In the genomic region with DNA sequence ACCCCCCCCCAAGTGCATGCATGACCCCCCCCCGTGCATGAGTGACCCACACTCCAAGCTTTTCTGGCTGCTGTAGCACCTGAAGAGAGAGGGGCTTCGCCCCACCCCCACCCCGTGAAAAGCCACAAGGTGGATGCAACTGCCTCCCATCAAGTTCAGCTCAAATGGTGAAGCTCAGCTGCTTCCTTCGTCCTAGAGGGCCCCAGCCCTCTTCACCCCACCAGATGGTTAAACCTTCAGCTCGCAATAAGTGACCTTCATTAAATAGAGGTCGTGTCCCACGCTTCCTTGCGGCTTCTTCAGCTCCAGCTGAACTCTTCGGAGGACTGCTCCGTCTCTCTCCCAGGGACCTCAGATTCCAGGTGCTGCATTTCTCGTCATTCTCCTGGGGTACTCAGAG, we compare ENCODE assay signal across 8 mouse cellular contexts. TPM values are rescaled to one million over a fixed set of nuclear protein-coding genes. Genes with fewer than 3 reads are reported as not detected.
A peak's percentile ranks its signal among the peaks of the same experiment; 100 is the strongest.
DNase-seq lines count a peak whose midpoint lies in the region; ATAC-seq and TF ChIP-seq lines count a peak whose summit lies in the region.

A gene (plus strand): TSS at position 301 of the 400 bp plus-strand sequence.

- peak within 1 kb of the TSS; percentile 37 for H3K4me3 ChIP-seq in cerebellum, adult 2 months (replicated peaks; ENCODE audit: insufficient read depth, low read depth, low read length)
- peak within 1 kb of the TSS; percentile 79 for H3K4me3 ChIP-seq in megakaryocyte, embryonic 14.5 days (replicated peaks)
- peak within 1 kb of the TSS; percentile 22 for H3K4me3 ChIP-seq in limb, embryonic 11.5 days (ENCODE audit: low read depth, low read length)
- H3K4me3 ChIP-seq in stomach, embryonic 15.5 days (replicated peaks): peak within 1 kb of the TSS; percentile 24

- no peak for ATAC-seq in megakaryocyte, adult 5-6 weeks (ENCODE audit: poor library complexity, severe bottlenecking)
- no peak for ATAC-seq in limb, embryonic 11.5 days (ENCODE audit: insufficient number of reproducible peaks, low FRiP score, low TSS enrichment, low read depth)
- ATAC-seq in stomach, embryonic 15.5 days (ENCODE audit: insufficient read depth, low FRiP score, low read depth): no peak

- no peaks in the 10 kb centered on the region for H3K36me3 ChIP-seq in megakaryocyte, embryonic 14.5 days (replicated peaks; ENCODE audit: low read length)
- H3K36me3 ChIP-seq in limb, embryonic 11.5 days (ENCODE audit: control insufficient read depth, insufficient read depth, low read length): no peaks in the 10 kb centered on the region
- H3K36me3 ChIP-seq in stomach, embryonic 15.5 days: no peaks in the 10 kb centered on the region

- 2% methylated on average over 11 of the region's 11 CpGs for WGBS in cerebellum, adult 2 months
- 8% methylated on average over 11 of the region's 11 CpGs for WGBS in limb, embryonic 11.5 days
- WGBS in stomach, embryonic 15.5 days: 8% methylated on average over 11 of the region's 11 CpGs

- no peak for TF ChIP-seq CTCF in cerebellum, adult 2 months (IDR thresholded peaks at IDR 0.05; ENCODE audit: borderline replicate concordance, insufficient read depth, low read depth, low read length)

- DNase-seq in cerebellum, adult 2 months: no peak
- no peak for DNase-seq in cerebellum, adult 18-20 months
- no peak for DNase-seq in limb, embryonic 11.5 days (ENCODE audit: low spot score)
- DNase-seq in right cerebral cortex, postnatal 25 days: no peak
- no peak for DNase-seq in gastrocnemius, postnatal 25 days

- H3K27me3 ChIP-seq in cerebellum, adult 2 months (ENCODE audit: control insufficient read depth, insufficient read depth, low read length): no peaks in the 10 kb centered on the region; the same call in 1 of the 2 replicates
- H3K27me3 ChIP-seq in megakaryocyte, embryonic 14.5 days (replicated peaks): peaks cover 70% of the 10 kb centered on the region
- peaks cover 60% of the 10 kb centered on the region for H3K27me3 ChIP-seq in limb, embryonic 11.5 days (ENCODE audit: control insufficient read depth, insufficient read depth, low read length)
- peaks cover 57% of the 10 kb centered on the region for H3K27me3 ChIP-seq in stomach, embryonic 15.5 days (replicated peaks)

- H3K9me3 ChIP-seq in megakaryocyte, embryonic 14.5 days: peaks cover 12% of the 10 kb centered on the region
- H3K9me3 ChIP-seq in limb, embryonic 11.5 days (ENCODE audit: control insufficient read depth, low read length): no peaks in the 10 kb centered on the region
- no peaks in the 10 kb centered on the region for H3K9me3 ChIP-seq in stomach, embryonic 15.5 days

- no peak within 1 kb of the TSS for H3K9ac ChIP-seq in limb, embryonic 11.5 days (ENCODE audit: low read length)
- H3K9ac ChIP-seq in stomach, embryonic 15.5 days: no peak within 1 kb of the TSS

- H3K4me2 ChIP-seq in limb, embryonic 11.5 days (ENCODE audit: low read depth, severe bottlenecking): peak within 1 kb of the TSS; percentile 51
- peak within 1 kb of the TSS; percentile 48 for H3K4me2 ChIP-seq in stomach, embryonic 15.5 days

- no peak within 1 kb of the TSS for H3K27ac ChIP-seq in cerebellum, adult 2 months (ENCODE audit: insufficient read depth, low read length)
- H3K27ac ChIP-seq in limb, embryonic 11.5 days (replicated peaks; ENCODE audit: low read depth, low read length): no peak within 1 kb of the TSS
- H3K27ac ChIP-seq in stomach, embryonic 15.5 days: no peak within 1 kb of the TSS

- no peaks in the 10 kb centered on the region for H3K4me1 ChIP-seq in cerebellum, adult 2 months (ENCODE audit: control insufficient read depth, insufficient read depth, low read length)
- H3K4me1 ChIP-seq in megakaryocyte, embryonic 14.5 days: peaks cover 18% of the 10 kb centered on the region
- H3K4me1 ChIP-seq in limb, embryonic 11.5 days (ENCODE audit: control insufficient read depth, insufficient read depth, low read length): peaks cover 7% of the 10 kb centered on the region; the same call in 1 of the 2 replicates
- H3K4me1 ChIP-seq in stomach, embryonic 15.5 days: peaks cover 10% of the 10 kb centered on the region; the same call in 1 of the 2 replicates

- no peak for TF ChIP-seq POLR2A in cerebellum, adult 2 months (IDR thresholded peaks at IDR 0.05; ENCODE audit: borderline replicate concordance, insufficient read depth, low read length)

RNA-seq across cellular contexts. Expression of the gene that starts here (rescaled TPM):
- polyA plus RNA-seq in cerebellum, adult 2 months (2012; rRNA removed): 22.3 and 29.4 TPM in 2 replicates
- not detected in 2 replicates for polyA plus RNA-seq in megakaryocyte, embryonic 14.5 days (2012; ENCODE audit: insufficient read depth, low replicate concordance)
- not detected in 2 replicates for total RNA-seq in megakaryocyte, adult 5-6 weeks (2015)
- not detected in 2 replicates for total RNA-seq in megakaryocyte, adult 5-6 weeks (2017)
- polyA plus RNA-seq in limb, embryonic 11.5 days (2014; fragmentation: Nextera tagmentation; extraction: Ambion mirVana): 0.10 and 0.17 TPM in 2 replicates
- 0.14 and 0.30 TPM in 2 replicates for polyA plus RNA-seq in stomach, embryonic 15.5 days (2015; fragmentation: Nextera tagmentation; extraction: Ambion mirVana)
- not detected for total RNA-seq in gastrocnemius, postnatal 25 days (2021)

Comparison
In these comparisons a context has a peak if more than half of its experiments do, and no peak if none do; other contexts are left out.
1. RNA of the gene that starts here (polyA plus RNA-seq): 22.3 to 29.4 TPM in cerebellum, adult 2 months; 0.14 to 0.30 TPM in stomach, embryonic 15.5 days, 0.10 to 0.17 TPM in limb, embryonic 11.5 days and not detected in megakaryocyte, embryonic 14.5 days; every median in the first group is over 10 times any median in the second.
2. H3K4me3 ChIP-seq: peak in every context shown above with its lines; median percentile 79 in megakaryocyte, embryonic 14.5 days; 37 in cerebellum, adult 2 months; 24 in stomach, embryonic 15.5 days; 22 in limb, embryonic 11.5 days.